Mouse (Mus musculus): ENCODE measurements around the gene Fam149b.
"Not testable (repeated sequence)": the region's sequence is repeated elsewhere in the genome, so short reads cannot be mapped to it uniquely, and the experiment has no call there.

Gene Fam149b

GRCm38 (mm10) chr14:20347991-20348541 is at the start of gene Fam149b, which contains the start of gene Ecd:
TSS of gene Fam149b (plus strand) at chr14:20348162.
TSS of gene Ecd (minus strand) at chr14:20348121.
- DNase-seq (ENCODE audit: inconsistent ontology term): peak; percentile 99

- not testable (repeated sequence) for DNase-seq (ENCODE audit: inconsistent ontology term)
Observed at GRCm38 (mm10) chr14:20305085-20305484, 42.9 kb upstream of the Fam149b start.

- no peak for DNase-seq (ENCODE audit: inconsistent ontology term)
Observed at GRCm38 (mm10) chr14:20315137-20315536, 32.8 kb upstream of the Fam149b start.

- no peak for DNase-seq (ENCODE audit: inconsistent ontology term)
Observed at GRCm38 (mm10) chr14:20319420-20319819, 28.5 kb upstream of the Fam149b start.

- no peak for DNase-seq (ENCODE audit: inconsistent ontology term)
Observed at GRCm38 (mm10) chr14:20324196-20324595, 23.8 kb upstream of the Fam149b start.

- no peak for DNase-seq (ENCODE audit: inconsistent ontology term)
Observed at GRCm38 (mm10) chr14:20328474-20328873, 19.5 kb upstream of the Fam149b start.

- no peak for DNase-seq (ENCODE audit: inconsistent ontology term)
Observed at GRCm38 (mm10) chr14:20331316-20331715, 16.6 kb upstream of the Fam149b start.

- no peak for DNase-seq (ENCODE audit: inconsistent ontology term)
Observed at GRCm38 (mm10) chr14:20339415-20339814, 8.5 kb upstream of the Fam149b start.

- no peak for DNase-seq (ENCODE audit: inconsistent ontology term)
Observed at GRCm38 (mm10) chr14:20340149-20340548, 7.8 kb upstream of the Fam149b start.

- DNase-seq (ENCODE audit: inconsistent ontology term): no peak
Observed at GRCm38 (mm10) chr14:20340866-20341265, 7.1 kb upstream of the Fam149b start.

- peak; percentile 63 for DNase-seq (ENCODE audit: inconsistent ontology term)
Observed at GRCm38 (mm10) chr14:20345885-20346284, 2.1 kb upstream of the Fam149b start.

- DNase-seq (ENCODE audit: inconsistent ontology term): no peak
Observed at GRCm38 (mm10) chr14:20347441-20347990, 446 bp upstream of the Fam149b start.

- no peak for DNase-seq (ENCODE audit: inconsistent ontology term)
Observed at GRCm38 (mm10) chr14:20363230-20363629, 15.3 kb downstream of the Fam149b start.

- DNase-seq (ENCODE audit: inconsistent ontology term): no peak
Observed at GRCm38 (mm10) chr14:20368271-20368670, 20.3 kb downstream of the Fam149b start.

- DNase-seq (ENCODE audit: inconsistent ontology term): no peak
Observed at GRCm38 (mm10) chr14:20370798-20371197, 22.8 kb downstream of the Fam149b start.

- DNase-seq (ENCODE audit: inconsistent ontology term): no peak
Observed at GRCm38 (mm10) chr14:20371854-20372253, 23.9 kb downstream of the Fam149b start.

- peak; percentile 29 for DNase-seq (ENCODE audit: inconsistent ontology term)
Observed at GRCm38 (mm10) chr14:20377112-20377521, 29.2 kb downstream of the Fam149b start.

- DNase-seq (ENCODE audit: inconsistent ontology term): peak; percentile 30
Observed at GRCm38 (mm10) chr14:20378313-20379061, 30.5 kb downstream of the Fam149b start.

- no peak for DNase-seq (ENCODE audit: inconsistent ontology term)
Observed at GRCm38 (mm10) chr14:20379087-20379640, 31.2 kb downstream of the Fam149b start.

- DNase-seq (ENCODE audit: inconsistent ontology term): no peak
Observed at GRCm38 (mm10) chr14:20379753-20380430, 31.9 kb downstream of the Fam149b start.

GRCm38 (mm10) chr14:20388441-20389129 is 40.6 kb downstream of the Fam149b start, which contains the start of gene Dnajc9:
TSS of gene Dnajc9 (minus strand) at chr14:20388910.
- DNase-seq (ENCODE audit: inconsistent ontology term): peak; percentile 95

Measured in Muller cell, postnatal 12 days (primary cell).